Mouse (Mus musculus) c-Kit-positive CD71-negative TER-119-negative erythroid progenitor cells, embryonic 14.5 days (primary cell): ENCODE results near the gene Arhgap42.
A peak's percentile ranks its signal among the peaks of the same experiment; 100 is the strongest.

Experiments used
- DNase-seq: peaks from one replicate; pipeline ENCODE4 v3.0.0-alpha.2; 2013; ENCODE audit warnings: low read depth

Gene Arhgap42

DNA sequence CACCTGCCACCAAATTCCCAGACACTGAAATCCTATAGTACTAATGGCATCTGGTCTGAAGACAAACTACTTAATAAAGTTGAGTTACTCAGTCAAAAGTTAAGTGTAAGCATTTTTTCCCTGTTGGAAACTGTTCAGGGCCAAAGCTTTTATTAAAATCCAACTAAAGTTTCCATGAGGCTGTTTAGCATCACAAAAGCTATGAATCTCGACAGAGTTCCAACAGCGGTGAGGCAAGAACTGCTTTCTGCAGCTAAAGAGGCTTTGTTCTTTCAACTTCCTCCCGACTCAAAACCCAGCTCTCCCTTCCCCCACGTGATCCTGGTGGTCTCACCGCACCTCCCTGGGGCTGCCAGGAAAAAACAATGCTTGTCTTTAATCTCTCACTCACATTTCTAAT lies 211.5 kb downstream of the Arhgap42 start:
- no peak for DNase-seq

DNA sequence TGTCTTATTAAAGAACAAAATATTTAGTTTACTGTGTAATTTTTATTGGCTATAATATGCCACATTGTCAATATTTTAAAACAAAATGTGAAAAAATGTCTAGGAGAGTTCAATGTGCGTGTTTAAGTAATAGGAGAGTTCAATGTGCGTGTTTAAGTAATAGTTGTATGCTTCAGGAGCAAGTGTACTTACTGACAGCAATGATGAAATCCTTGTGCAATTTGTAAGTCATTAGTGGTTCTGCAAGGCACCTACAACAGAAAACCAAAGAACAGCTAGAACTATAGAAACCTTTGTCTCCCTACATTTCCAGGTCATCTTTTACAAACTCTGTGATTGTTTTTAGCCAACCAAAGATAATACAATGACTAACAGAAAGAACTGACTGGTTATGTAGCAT lies 223.8 kb downstream of the Arhgap42 start:
- DNase-seq = no peak

DNA sequence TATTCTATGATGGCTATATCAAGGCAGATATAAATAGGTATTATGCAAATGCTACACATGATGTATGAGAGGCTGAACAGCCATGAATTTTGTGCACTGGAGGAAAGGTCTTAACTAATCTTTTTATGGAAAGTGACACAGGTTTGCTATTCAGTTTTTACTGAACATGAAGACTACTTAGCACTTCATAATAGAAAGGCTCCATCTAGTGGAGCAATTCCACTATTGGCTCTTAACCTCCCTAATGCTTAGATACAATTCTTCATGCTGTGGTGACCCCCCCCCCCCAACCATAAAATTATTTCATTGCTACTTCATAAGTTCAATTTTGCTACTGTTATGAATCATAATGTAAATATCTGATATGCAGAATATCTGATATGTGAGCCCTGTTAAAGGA lies 237.7 kb downstream of the Arhgap42 start:
- no peak for DNase-seq

DNA sequence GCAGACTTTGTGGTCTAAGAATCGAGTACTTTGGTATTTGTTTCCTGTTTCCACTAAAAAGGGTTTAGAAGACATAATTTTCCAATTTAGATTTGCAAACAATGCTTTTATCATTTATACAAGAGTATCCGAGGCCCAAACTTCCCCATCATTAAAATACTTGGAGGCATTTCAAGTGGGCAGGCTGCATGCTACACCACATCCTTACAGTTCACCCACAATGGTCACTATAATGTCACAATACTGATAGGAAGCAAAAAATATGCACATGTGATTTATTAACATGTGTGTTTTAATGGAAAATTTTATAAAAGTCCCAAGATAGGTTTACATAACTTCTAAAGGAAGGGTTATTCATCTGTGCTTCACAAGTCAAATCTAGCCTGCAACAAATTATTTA lies 242.4 kb downstream of the Arhgap42 start:
- no peak for DNase-seq

DNA sequence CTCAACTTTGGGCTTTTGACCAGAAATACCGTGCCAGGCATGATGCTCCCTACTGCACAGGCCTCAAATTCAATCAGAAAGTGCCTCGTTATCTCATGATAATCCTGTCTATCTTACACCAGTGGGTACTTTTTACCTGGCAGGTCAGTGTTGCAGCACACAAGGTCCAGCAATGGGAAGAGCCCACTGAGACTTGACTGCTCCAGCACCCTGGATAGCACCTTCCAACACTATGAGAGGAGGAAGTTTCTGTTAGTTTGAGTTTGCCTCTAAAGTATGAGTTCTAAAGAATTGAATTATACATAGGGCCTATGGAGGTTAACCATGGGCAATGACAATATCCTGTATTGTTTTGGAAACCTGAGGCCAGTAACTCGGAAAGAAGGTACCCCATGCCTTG lies 256.6 kb downstream of the Arhgap42 start:
- no peak for DNase-seq

DNA sequence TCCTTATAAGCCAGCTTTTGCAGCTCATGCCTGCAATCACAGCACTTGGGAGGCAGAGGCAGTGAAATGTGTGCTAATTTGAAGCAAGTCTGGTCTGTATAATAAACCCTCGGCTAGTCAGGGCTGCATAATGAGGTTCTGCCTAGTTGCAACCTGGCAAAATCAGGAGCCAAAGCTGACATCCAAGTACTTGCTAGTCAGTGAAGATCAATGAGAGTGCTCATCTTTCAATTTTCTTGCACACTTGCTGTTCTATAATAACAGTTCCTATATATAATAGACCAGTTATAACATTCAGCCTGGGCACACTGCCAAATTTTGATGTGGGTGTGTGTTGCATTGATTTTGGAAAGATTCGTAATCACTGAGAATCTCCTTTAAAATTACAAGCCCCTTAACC lies 261.1 kb downstream of the Arhgap42 start:
- no peak for DNase-seq

DNA sequence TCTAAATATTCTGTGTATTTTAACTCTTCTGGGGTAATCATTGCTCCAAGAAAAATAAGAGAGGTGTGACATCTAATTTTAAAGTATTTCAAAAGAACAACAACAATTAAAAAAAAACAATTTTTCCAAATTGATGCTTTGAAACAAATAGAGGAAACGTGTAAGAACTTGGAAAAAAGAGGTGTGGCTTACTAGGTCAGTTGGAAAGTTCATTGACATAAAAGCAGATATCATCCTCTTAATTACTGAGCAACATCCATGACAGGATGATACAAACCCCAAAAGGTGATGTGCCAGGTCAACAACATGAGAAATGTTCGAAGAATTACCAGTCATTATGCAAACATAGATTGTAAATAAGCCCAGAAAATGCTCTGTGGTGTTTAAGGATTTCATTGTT lies 267.4 kb downstream of the Arhgap42 start, which contains the start of gene Gm16485:
Gm16485 (plus strand) TSS at position 301 of the 400 bp plus-strand sequence.
- no peak for DNase-seq

DNA sequence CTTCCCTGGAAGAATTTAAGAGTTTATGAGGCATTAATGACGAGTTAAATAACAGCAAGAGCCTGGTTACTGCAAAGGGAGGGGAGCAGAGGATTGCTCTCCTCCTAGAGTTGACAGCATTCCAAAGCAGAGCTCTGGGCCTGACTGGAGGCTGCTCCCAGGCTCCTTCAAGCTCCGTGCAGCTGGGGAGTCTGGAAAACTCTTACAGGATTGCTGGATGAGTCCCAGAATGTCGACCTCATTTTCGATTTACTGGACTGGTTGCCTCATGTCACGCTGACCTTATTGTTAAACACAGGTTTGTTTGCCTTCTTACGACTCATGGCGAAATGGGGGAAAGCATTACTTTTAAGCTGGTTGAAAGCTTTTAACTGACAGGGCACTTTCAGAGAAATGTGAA lies 268.7 kb downstream of the Arhgap42 start:
- no peak for DNase-seq

DNA sequence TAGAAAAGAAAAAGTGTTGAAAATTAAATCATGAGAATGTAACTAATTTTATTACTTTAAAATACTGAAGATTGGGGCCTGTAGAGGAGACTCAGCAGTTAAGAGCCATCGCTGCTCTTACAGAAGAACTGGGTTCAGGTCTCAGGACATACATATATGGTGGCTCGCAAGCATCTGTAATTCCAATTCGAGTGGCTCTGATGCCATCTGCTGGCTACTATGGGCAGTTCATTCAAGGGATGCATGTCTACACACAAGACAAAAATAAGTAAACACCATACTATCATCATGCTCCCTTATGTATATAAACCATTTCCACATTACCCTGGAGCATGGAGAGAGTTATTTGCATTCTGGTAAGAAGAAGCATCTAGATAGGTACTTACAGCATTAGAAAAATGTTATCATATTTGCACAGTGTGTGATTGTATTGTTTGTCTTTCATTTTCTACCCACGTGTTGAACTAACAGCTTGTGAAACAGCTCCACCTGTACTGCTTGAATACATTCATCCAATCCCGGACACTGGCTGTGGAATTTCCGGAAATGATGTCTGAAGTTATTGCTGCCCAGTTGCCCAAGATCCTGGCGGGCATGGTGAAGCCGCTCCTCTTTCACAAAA lies 274.3 kb downstream of the Arhgap42 start:
- peak; percentile 19 for DNase-seq

DNA sequence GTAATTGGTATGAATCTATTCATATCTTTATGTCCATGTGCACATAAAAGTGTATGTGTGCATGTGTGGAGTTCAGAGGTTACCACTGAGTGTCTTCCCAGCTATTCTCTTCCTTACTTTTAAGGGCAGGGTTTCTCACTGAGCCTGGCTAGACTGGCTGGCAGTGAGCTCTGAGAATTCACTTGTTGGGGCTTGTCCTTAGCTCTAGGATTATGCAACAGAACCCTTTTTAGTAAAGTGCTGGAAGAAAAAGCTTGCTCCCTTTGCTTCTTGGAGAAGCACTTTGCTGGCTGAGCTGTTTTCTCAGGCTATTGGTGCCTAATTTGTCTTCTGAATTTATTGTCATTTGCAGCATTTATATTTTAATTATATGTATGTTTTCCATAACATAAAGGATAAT lies 285.6 kb downstream of the Arhgap42 start:
- DNase-seq = no peak
